Mouse (Mus musculus) embryonic facial prominence, embryonic 14.5 days (tissue): ENCODE measurements at regions not wholly inside any gene's neighbourhood (a gene's known extent, or its start where the extent isn't known, plus 50 kb on each side); places are given as distances from the start of the nearest gene placed in this dataset.

Source experiments
- ATAC-seq: fragments of 200-750 bp; cut with Nextera tagmentation; 2 replicates; pipeline ENCODE4 v1.8.0; 2017; ENCODE audit warnings: low read depth, moderate number of reproducible peaks, moderate TSS enrichment
- DNase-seq: peaks from one replicate; pipeline ENCODE4 v3.0.0-alpha.2; 2015; ENCODE audit warnings: low spot score
- H3K27ac ChIP-seq: fragments of 300-500 bp; sonication (generic); replicated peaks from 2 replicates; pipeline ENCODE4 v1.5.1; 2014; ENCODE audit warnings: low read depth, mild to moderate bottlenecking, low read length, moderate library complexity
- H3K27me3 ChIP-seq: fragments of 300-500 bp; sonication (generic); replicated peaks from 2 replicates; pipeline ENCODE4 v1.6.1; 2014; ENCODE audit warnings: low read length; ENCODE audit not compliant: control insufficient read depth, insufficient read depth
- H3K36me3 ChIP-seq: fragments of 300-500 bp; sonication (generic); 2 replicates; pipeline ENCODE4 v1.6.1; 2014; ENCODE audit warnings: low read length, mixed read lengths; ENCODE audit not compliant: control insufficient read depth, insufficient read depth
- H3K4me1 ChIP-seq: fragments of 300-500 bp; sonication (generic); 2 replicates; pipeline ENCODE4 v1.6.1; 2014; ENCODE audit warnings: antibody characterized with exemption, low read length; ENCODE audit not compliant: control insufficient read depth, insufficient read depth
- H3K4me2 ChIP-seq: fragments of 300-500 bp; sonication (generic); 2 replicates; pipeline ENCODE4 v1.6.1; 2014; ENCODE audit warnings: low read depth, mild to moderate bottlenecking, low read length, moderate library complexity, mixed read lengths
- H3K4me3 ChIP-seq: fragments of 300-500 bp; sonication (generic); 2 replicates; pipeline ENCODE4 v1.5.1; 2014; ENCODE audit warnings: low read depth, mild to moderate bottlenecking, low read length
- H3K9ac ChIP-seq: fragments of 300-500 bp; sonication (generic); 2 replicates; pipeline ENCODE4 v1.6.1; 2014; ENCODE audit warnings: low read depth, mild to moderate bottlenecking, low read length, moderate library complexity, mixed read lengths
- H3K9me3 ChIP-seq: fragments of 300-500 bp; sonication (generic); 2 replicates; pipeline ENCODE4 v1.6.1; 2016; ENCODE audit warnings: low read length; ENCODE audit not compliant: control insufficient read depth
- WGBS: fragments of 180-500 bp; shearing (Covaris S2); extraction: QIAGEN DNeasy Blood & Tissue Kit; methylation state at CpG from one replicate; pipeline ENCODE4 v1.1.7; 2014; 5-methylcytosine and 5-hydroxymethylcytosine counted together

GRCm38 (mm10) chr8:35020480-35020879 is 745.1 kb upstream of the Gm19410 start:
- no peak overlapping the region for H3K4me2 ChIP-seq
- no peaks in the 10 kb centered on the region for H3K27me3 ChIP-seq
- H3K27ac ChIP-seq = no peak overlapping the region
- DNase-seq (peak; percentile 77), ATAC-seq (peak; percentile 30; the same call in 1 of the 2 replicates)
- H3K9me3 ChIP-seq = peaks cover 13% of the 10 kb centered on the region
- 74% methylated on average over 8 of the region's 8 CpGs for WGBS
- H3K4me3 ChIP-seq = no peak overlapping the region
- no peak overlapping the region for H3K9ac ChIP-seq
- no peaks in the 10 kb centered on the region for H3K36me3 ChIP-seq
- peaks cover 6% of the 10 kb centered on the region; the same call in 1 of the 2 replicates for H3K4me1 ChIP-seq

GRCm38 (mm10) chr8:35022649-35023048 is 742.9 kb upstream of the Gm19410 start:
- no peak overlapping the region for H3K9ac ChIP-seq
- 50% methylated on average over 6 of the region's 6 CpGs for WGBS
- peak; percentile 53 for DNase-seq
- peaks cover 13% of the 10 kb centered on the region for H3K9me3 ChIP-seq
- H3K4me1 ChIP-seq = peaks cover 6% of the 10 kb centered on the region; the same call in 1 of the 2 replicates
- no peak for ATAC-seq
- no peaks in the 10 kb centered on the region for H3K36me3 ChIP-seq
- no peak overlapping the region for H3K4me2 ChIP-seq
- H3K27ac ChIP-seq = no peak overlapping the region
- no peak overlapping the region for H3K4me3 ChIP-seq
- no peaks in the 10 kb centered on the region for H3K27me3 ChIP-seq

- no peaks in the 10 kb centered on the region for H3K9me3 ChIP-seq
- H3K4me1 ChIP-seq = no peaks in the 10 kb centered on the region
- ATAC-seq (no peak), DNase-seq (no peak)
- no peaks in the 10 kb centered on the region for H3K27me3 ChIP-seq
- 72% methylated on average over 3 of the region's 3 CpGs for whole genome bisulfite sequencing
- H3K9ac ChIP-seq = no peak overlapping the region
- H3K27ac ChIP-seq = no peak overlapping the region
- H3K4me3 ChIP-seq = no peak overlapping the region
- H3K4me2 ChIP-seq = no peak overlapping the region
- no peaks in the 10 kb centered on the region for H3K36me3 ChIP-seq
Observed at GRCm38 (mm10) chr8:35047798-35048197, 717.8 kb upstream of the Gm19410 start.

GRCm38 (mm10) chr8:35053444-35053843 is 712.1 kb upstream of the Gm19410 start:
- Histone ChIP-seq H3K9me3 (no peaks in the 10 kb centered on the region), H3K4me1 (no peaks in the 10 kb centered on the region), H3K27ac (no peak overlapping the region), H3K4me2 (no peak overlapping the region), H3K27me3 (no peaks in the 10 kb centered on the region), H3K4me3 (no peak overlapping the region), H3K36me3 (no peaks in the 10 kb centered on the region), H3K9ac (no peak overlapping the region)
- DNase-seq (no peak), ATAC-seq (no peak)
- 87% methylated on average over 4 of the region's 4 CpGs for WGBS

GRCm38 (mm10) chr8:35061048-35061447 is 704.5 kb upstream of the Gm19410 start:
- H3K36me3 ChIP-seq = no peaks in the 10 kb centered on the region
- no peak overlapping the region for H3K27ac ChIP-seq
- DNase-seq = no peak
- no peaks in the 10 kb centered on the region for H3K4me1 ChIP-seq
- no peak overlapping the region for H3K9ac ChIP-seq
- no peak overlapping the region for H3K4me3 ChIP-seq
- no peaks in the 10 kb centered on the region for H3K27me3 ChIP-seq
- WGBS = 73% methylated on average over 5 of the region's 5 CpGs
- no peak for ATAC-seq
- H3K9me3 ChIP-seq = no peaks in the 10 kb centered on the region
- no peak overlapping the region for H3K4me2 ChIP-seq

- H3K4me2 ChIP-seq = no peak overlapping the region
- no peak for DNase-seq
- 90% methylated on average over 2 of the region's 2 CpGs for WGBS
Observed at GRCm38 (mm10) chr8:35068228-35068627, 697.4 kb upstream of the Gm19410 start.

GRCm38 (mm10) chr8:35070246-35070989 is 695.2 kb upstream of the Gm19410 start:
- Histone ChIP-seq H3K4me1 (no peaks in the 10 kb centered on the region), H3K36me3 (no peaks in the 10 kb centered on the region), H3K9me3 (no peaks in the 10 kb centered on the region), H3K27me3 (no peaks in the 10 kb centered on the region), H3K27ac (peak overlapping the region; percentile 61; the same call in 1 of the 2 replicates), H3K4me3 (no peak overlapping the region), H3K4me2 (no peak overlapping the region), H3K9ac (no peak overlapping the region)
- ATAC-seq (peak; percentile 82), DNase-seq (peak; percentile 90)
- 36% methylated on average over 7 of the region's 7 CpGs for WGBS

More at GRCm38 (mm10) chr8:35068228-35068627, 697.4 kb upstream of the Gm19410 start:
- Histone ChIP-seq H3K4me1 (no peaks in the 10 kb centered on the region), H3K36me3 (no peaks in the 10 kb centered on the region), H3K4me3 (no peak overlapping the region), H3K27ac (no peak overlapping the region), H3K27me3 (no peaks in the 10 kb centered on the region), H3K9me3 (no peaks in the 10 kb centered on the region), H3K9ac (no peak overlapping the region)
- no peak for ATAC-seq

- H3K4me3 ChIP-seq = no peak overlapping the region
- H3K36me3 ChIP-seq = no peaks in the 10 kb centered on the region
- H3K9me3 ChIP-seq = no peaks in the 10 kb centered on the region
- no peak overlapping the region for H3K27ac ChIP-seq
- no peak for DNase-seq
- H3K4me2 ChIP-seq = no peak overlapping the region
- no peak overlapping the region for H3K9ac ChIP-seq
- 82% methylated on average over 10 of the region's 10 CpGs for WGBS
- ATAC-seq = no peak
- H3K4me1 ChIP-seq = no peaks in the 10 kb centered on the region
- H3K27me3 ChIP-seq = no peaks in the 10 kb centered on the region
Observed at GRCm38 (mm10) chr8:35075971-35076370, 689.6 kb upstream of the Gm19410 start.

- ATAC-seq (no peak), DNase-seq (no peak)
- H3K27ac ChIP-seq = no peak overlapping the region
- H3K4me2 ChIP-seq = no peak overlapping the region
- H3K36me3 ChIP-seq = no peaks in the 10 kb centered on the region
- H3K4me3 ChIP-seq = no peak overlapping the region
- no peaks in the 10 kb centered on the region for H3K9me3 ChIP-seq
- 45% methylated on average over 1 of the region's 1 CpGs for WGBS
- H3K27me3 ChIP-seq = no peaks in the 10 kb centered on the region
- no peak overlapping the region for H3K9ac ChIP-seq
- no peaks in the 10 kb centered on the region for H3K4me1 ChIP-seq
Observed at GRCm38 (mm10) chr8:35083161-35083560, 682.4 kb upstream of the Gm19410 start.
